Comparison of ENCODE assay signal across 8 mouse cellular contexts in the genomic region with DNA sequence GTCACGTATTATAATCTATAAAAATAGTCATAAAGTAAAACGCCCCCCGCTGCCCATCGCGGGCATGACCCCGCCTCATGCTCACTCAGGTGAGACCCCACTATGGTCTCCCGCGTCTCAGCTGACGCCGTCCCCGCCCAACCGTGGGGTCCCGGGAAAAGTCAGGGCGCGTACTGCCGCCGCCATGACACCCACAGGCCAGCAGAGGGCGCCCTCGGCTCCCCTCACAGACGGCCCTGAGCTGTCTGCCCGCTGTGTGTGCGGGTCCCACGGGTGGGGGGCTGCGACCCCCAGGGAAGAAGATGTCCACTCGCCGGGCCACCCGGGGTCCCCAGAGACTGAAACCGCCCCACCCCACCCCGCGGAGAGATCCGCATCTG. TPM values are rescaled to one million over a fixed set of nuclear protein-coding genes. Genes with fewer than 3 reads are reported as not detected.
DNase-seq lines count a peak whose midpoint lies in the region; ATAC-seq and TF ChIP-seq lines count a peak whose summit lies in the region.

No protein-coding gene starts in this region.

- no peaks in the 10 kb centered on the region for H3K4me1 ChIP-seq in hindbrain, postnatal 0 days (ENCODE audit: insufficient read depth, low read length)
- 0 out of 2 replicates have a peak, but pooled peaks cover 7% of the 10 kb centered on the region for H3K4me1 ChIP-seq in midbrain, embryonic 10.5 days
- no peaks in the 10 kb centered on the region for H3K4me1 ChIP-seq in small intestine, adult 2 months (ENCODE audit: control insufficient read depth, insufficient read depth, insufficient read length, low read length)

- intact Hi-C loops in gastrocnemius, adult 2 months (cut with DNase I): loop anchor here (2.0 kb wide), 2 partner anchors 30 to 140 kb away; a partner anchor contains a TSS
- intact Hi-C loops in left cerebral cortex, postnatal 36 days (cut with DNase I): loop anchor here (2.0 kb wide), 1 partner anchor 140 kb away; no protein-coding TSS in a partner anchor

- TF ChIP-seq CTCF in gastrocnemius, adult 2 months (IDR thresholded peaks at IDR 0.05): peak; percentile 89
- peak; percentile 81 for TF ChIP-seq CTCF in hindbrain, postnatal 0 days (IDR thresholded peaks at IDR 0.05; ENCODE audit: low read depth)
- peak; percentile 60; the same call in 1 of the 2 replicates for TF ChIP-seq CTCF in small intestine, adult 2 months (IDR thresholded peaks at IDR 0.05; ENCODE audit: extremely low read depth, insufficient read length, insufficient replicate concordance, low read depth, low read length)

- TF ChIP-seq POLR2A in small intestine, adult 2 months (IDR thresholded peaks at IDR 0.05; ENCODE audit: low read depth, low read length): no peak

- H3K9ac ChIP-seq in hindbrain, postnatal 0 days (replicated peaks; ENCODE audit: low read length): peak overlapping the region; percentile 51

- H3K36me3 ChIP-seq in hindbrain, postnatal 0 days (ENCODE audit: insufficient read depth, low read length): no peaks in the 10 kb centered on the region
- H3K36me3 ChIP-seq in midbrain, embryonic 10.5 days: no peaks in the 10 kb centered on the region
- no peaks in the 10 kb centered on the region for H3K36me3 ChIP-seq in small intestine, adult 2 months (ENCODE audit: control insufficient read depth, insufficient read depth, low read length)

- peak; percentile 57; the same call in 1 of the 2 replicates for ATAC-seq in hindbrain, postnatal 0 days
- ATAC-seq in inflammation-experienced regulatory T-cells, adult 6 months: no peak

- peak overlapping the region; percentile 89 for H3K4me3 ChIP-seq in gastrocnemius, adult 2 months
- H3K4me3 ChIP-seq in hindbrain, postnatal 0 days (ENCODE audit: low read length): peak overlapping the region; percentile 50
- peak overlapping the region; percentile 62 for H3K4me3 ChIP-seq in midbrain, embryonic 10.5 days
- H3K4me3 ChIP-seq in small intestine, adult 2 months (ENCODE audit: low read depth, low read length): peak overlapping the region; percentile 97

- H3K27me3 ChIP-seq in hindbrain, postnatal 0 days (ENCODE audit: insufficient read depth, low read length): no peaks in the 10 kb centered on the region
- no peaks in the 10 kb centered on the region for H3K27me3 ChIP-seq in midbrain, embryonic 10.5 days (ENCODE audit: low read depth, poor library complexity, severe bottlenecking)
- no peaks in the 10 kb centered on the region for H3K27me3 ChIP-seq in small intestine, adult 2 months (ENCODE audit: control insufficient read depth, insufficient read depth, low read length)

- peak overlapping the region; percentile 93 for H3K27ac ChIP-seq in gastrocnemius, adult 2 months
- H3K27ac ChIP-seq in hindbrain, postnatal 0 days: peak overlapping the region; percentile 93; the same call in 1 of the 2 replicates
- peak overlapping the region; percentile 84 for H3K27ac ChIP-seq in midbrain, embryonic 10.5 days (replicated peaks)
- H3K27ac ChIP-seq in small intestine, adult 2 months (ENCODE audit: insufficient read depth, low read depth, low read length): peak overlapping the region; percentile 95

- no peaks in the 10 kb centered on the region for H3K9me3 ChIP-seq in hindbrain, postnatal 0 days (ENCODE audit: low read length)
- peaks cover 3% of the 10 kb centered on the region for H3K9me3 ChIP-seq in midbrain, embryonic 10.5 days (replicated peaks)

- H3K4me2 ChIP-seq in hindbrain, postnatal 0 days (ENCODE audit: low read depth, low read length): peak overlapping the region; percentile 59

- peak; percentile 81 for DNase-seq in ZHBTc4 (ENCODE audit: low read depth, low spot score)
- DNase-seq in cerebellum, postnatal 25 days: peak; percentile 78 to 85
- DNase-seq in gastrocnemius, adult 2 months: peak; percentile 86
- peak; percentile 84 for DNase-seq in hindbrain, postnatal 0 days (ENCODE audit: low spot score)
- peak; percentile 81 to 85 for DNase-seq in left cerebral cortex, postnatal 36 days (ENCODE audit: low spot score in 2 of 2)
- DNase-seq in midbrain, embryonic 10.5 days (ENCODE audit: low spot score): peak; percentile 78

- WGBS in hindbrain, postnatal 0 days: under 1% methylated on average over 31 of the region's 31 CpGs
- WGBS in midbrain, embryonic 10.5 days: under 1% methylated on average over 31 of the region's 31 CpGs
- under 1% methylated on average over 31 of the region's 31 CpGs for WGBS in small intestine, adult 2 months

RNA-seq across cellular contexts. Expression of a gene that starts 30.2 kb away (rescaled TPM):
- total RNA-seq in gastrocnemius, adult 2 months (2021): 10 to 100 TPM; 22.6 to 25.2 TPM
- 38.9 and 42.8 TPM in 2 replicates for total RNA-seq in hindbrain, postnatal 0 days (2014; rRNA removed)
- polyA plus RNA-seq in hindbrain, postnatal 0 days (2015; fragmentation: Nextera tagmentation; extraction: Ambion mirVana): 15.1 and 15.6 TPM in 2 replicates
- total RNA-seq in left cerebral cortex, postnatal 36 days (2021): 10 to 100 TPM; 50.4 to 60.8 TPM
- polyA plus RNA-seq in midbrain, embryonic 10.5 days (2016; fragmentation: Nextera tagmentation; extraction: Ambion mirVana): 19.0 and 20.9 TPM in 2 replicates
- polyA plus RNA-seq in small intestine, adult 2 months (2012; rRNA removed): 6.8 and 12.6 TPM in 2 replicates
- 10 to 100 TPM; 23.2 to 30.0 (median 26.4) TPM for polyA plus RNA-seq in inflammation-experienced regulatory T-cells, adult 6 months (2017; shearing (Covaris generic))
